Mouse (Mus musculus): Measurements from ENCODE around the gene Six5. TPM values are rescaled to one million over a fixed set of nuclear protein-coding genes. Genes with fewer than 3 reads are reported as not detected.

The Six5 gene
- total RNA-seq, 2 experiments from 2014 or later, result 12.3 to 17.3 TPM

DNA sequence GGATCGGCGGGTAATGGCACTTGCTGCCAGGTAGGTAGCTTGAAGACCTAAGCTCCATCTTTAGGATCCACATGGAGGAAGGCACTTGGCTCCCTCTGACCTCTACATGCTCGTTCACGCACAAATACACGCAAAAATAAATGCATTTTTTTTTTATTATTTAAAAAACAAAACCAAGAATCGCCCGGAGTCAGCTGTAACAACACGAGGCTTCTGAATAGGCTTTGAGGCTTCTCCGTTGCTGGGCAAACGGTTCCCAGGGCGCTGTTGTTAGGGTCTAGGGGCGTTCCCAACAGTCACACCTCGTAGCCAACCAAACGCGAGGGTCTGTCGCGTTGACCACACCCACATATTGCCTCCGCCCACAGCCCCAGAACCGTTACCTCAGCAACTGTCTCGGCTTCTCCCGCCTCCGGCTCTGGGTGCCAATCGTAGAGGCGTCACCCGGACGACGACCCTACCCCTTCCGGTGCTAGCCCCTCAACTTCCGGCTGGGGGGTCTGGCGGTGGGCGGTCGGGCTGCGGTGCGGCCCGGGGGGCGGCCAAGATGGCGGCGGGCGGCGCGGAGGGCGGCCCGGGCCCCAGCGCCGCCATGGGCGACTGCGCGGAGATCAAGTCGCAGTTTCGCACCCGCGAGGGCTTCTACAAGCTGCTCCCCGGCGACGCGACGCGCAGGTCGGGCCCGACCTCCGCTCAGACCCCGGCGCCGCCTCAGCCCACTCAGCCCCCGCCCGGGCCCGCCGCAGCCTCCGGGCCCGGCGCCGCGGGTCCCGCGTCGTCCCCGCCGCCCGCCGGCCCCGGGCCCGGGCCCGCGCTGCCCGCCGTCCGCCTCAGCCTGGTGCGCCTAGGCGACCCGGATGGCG lies 18.4 kb upstream of the Six5 start, which contains the start of gene Dmwd:
TSS of gene Dmwd (plus strand) at position 505 of the 863 bp plus-strand sequence.
- DNase-seq, result peak; percentile 96

DNA sequence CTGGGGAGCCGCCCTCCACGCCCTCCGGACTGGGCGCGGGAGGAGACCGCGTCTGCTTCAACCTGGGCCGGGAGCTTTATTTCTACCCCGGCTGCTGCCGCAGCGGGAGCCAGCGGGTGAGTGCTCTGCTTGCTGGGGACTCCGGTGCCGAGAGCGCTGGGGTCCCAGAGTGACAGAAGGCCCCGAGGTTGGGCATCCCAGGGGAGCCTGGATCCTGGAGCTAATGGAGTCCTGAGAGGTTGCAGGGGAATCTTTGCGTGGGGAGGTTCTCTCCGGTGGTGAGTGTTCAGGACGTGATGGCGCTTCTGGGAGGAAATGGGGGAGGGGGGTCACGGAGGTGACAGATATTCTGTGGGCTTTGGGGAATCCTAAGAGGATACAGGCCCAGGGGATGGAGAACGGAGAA lies 17.8 kb upstream of the Six5 start:
- DNase-seq, result peak; percentile 51

- no peak for DNase-seq
These were observed 16.6 kb upstream of the Six5 start for GRCm38 (mm10) chr7:19077761-19078160.

GRCm38 (mm10) chr7:19078732-19079131 lies 15.7 kb upstream of the Six5 start:
- DNase-seq, result no peak

DNA sequence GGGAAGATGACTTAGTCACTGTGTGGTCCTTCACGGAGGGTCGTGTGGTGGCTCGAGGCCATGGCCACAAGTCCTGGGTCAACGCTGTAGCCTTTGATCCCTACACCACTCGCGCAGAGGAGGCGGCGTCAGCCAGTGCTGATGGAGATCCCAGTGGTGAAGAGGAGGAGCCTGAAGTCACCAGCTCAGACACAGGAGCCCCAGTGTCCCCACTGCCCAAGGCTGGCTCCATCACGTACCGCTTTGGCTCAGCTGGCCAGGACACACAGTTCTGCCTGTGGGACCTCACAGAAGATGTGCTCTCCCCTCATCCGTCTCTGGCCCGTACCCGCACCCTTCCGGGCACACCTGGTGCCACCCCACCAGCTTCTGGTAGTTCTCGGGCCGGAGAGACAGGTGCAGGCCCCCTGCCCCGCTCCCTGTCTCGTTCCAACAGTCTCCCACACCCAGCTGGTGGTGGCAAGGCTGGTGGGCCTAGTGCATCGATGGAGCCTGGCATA lies 13.9 kb upstream of the Six5 start:
- DNase-seq, result no peak

DNA sequence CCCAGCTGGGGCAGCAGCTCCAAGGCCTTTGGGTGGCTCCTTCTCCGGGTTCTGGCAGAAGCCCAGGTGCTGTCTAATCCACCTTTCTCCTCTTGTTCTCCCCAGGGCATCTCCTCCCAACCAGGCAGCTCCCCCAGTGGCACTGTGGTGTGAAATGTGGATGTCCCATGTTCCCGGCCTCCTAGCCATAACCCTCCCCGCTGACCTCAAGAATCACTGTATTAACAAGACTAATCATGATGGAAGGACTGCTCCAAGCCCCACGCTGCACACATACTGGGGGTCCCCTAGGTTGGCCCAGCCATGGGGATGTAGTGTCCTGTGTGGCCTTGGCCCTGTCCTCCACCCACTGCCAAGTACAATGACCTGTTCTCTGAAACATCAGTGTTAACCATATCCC lies 12.2 kb upstream of the Six5 start:
- no peak for DNase-seq

DNA sequence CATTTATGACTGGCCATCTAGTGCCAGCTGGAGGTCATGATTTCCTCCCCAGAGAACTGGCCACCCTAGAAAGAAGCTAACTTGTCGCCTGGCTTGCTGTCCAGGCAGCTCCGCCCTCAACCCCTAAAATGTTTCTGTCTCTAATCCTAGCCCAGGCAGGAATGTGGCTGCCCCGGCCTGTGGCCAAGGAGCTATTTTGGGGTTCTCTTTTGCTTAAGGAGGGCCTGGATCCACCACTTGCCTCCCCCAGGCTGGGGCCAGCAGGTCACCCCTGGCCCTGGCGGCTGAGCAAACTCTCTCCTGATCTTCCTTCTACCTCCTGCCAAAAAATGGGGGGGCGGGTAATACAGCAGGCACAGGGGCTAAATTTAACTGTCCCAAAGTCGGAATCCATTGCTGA lies 11.3 kb upstream of the Six5 start:
- DNase-seq, result peak; percentile 48

DNA sequence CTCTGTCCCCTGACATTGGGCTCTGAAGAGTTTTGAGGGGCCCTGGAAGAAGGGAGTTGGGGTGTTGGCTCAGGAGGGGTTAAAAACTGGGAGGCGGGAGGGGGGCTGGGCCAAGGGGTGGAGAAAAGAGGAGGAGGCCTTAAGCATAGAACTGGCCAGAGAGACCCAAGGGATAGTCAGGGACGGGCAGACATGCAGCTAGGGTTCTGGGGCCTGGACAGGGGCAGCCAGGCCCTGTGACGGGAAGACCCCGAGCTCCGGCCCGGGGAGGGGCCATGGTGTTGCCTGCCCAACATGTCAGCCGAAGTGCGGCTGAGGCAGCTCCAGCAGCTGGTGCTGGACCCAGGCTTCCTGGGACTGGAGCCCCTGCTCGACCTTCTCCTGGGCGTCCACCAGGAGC lies 10.7 kb upstream of the Six5 start, which contains the start of gene Dmpk:
TSS of gene Dmpk (plus strand) at position 149 of the 400 bp plus-strand sequence.
- DNase-seq, result peak; percentile 77

DNA sequence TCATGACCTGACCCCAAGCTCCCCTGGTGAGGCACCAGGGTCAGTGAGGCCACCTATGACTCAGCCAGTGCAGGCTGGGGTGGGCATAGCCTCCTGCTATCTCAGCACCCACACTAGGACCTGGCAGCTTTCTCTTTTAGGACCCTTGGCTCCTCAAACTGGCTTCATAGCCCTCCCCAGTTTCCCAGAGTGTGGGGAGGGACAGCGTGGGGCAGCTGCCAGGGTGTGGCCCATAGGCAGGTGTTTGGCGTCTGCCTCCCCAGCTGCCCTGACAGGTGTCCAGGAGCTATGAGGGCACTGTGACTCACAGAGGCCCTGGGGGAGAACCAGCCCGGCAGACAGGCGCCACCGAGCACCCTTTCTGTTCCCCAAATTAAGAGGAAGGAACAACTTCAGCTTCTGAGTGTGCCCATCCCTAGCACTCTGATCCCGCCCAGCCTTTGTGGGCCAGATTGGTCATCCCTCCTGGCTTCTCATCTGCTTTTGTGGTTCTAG lies 10.1 kb upstream of the Six5 start:
- peak; percentile 50 for DNase-seq

DNA sequence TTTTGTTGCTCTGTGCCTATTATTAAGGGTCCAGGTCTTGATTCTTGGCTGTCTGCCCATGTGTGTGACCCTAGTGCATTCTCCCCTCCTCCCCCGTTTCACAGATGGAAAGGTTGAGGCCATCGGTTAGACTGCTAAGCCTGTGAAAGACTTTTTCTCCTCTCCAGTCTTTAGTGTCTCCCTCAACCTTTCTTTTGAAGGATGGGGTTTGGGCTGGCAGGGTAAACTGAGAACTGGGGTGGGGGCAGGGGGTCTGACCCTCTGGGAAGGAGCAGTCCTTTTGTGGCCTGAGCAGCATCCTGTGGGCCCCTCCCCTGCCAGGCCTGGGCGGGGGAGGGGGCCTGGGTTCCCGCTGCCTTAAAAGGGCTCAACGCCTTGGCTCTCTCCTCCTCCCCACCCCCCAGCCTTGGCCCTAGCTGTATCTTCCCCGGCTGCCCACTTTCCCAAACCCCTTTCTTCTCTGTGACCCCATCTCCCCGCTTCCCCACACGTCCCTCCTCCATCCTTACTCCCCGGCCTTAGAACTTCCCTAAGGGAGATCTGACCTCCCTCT lies 9.4 kb upstream of the Six5 start:
- DNase-seq, result no peak

GRCm38 (mm10) chr7:19085495-19085894 lies 8.9 kb upstream of the Six5 start:
- no peak for DNase-seq

DNA sequence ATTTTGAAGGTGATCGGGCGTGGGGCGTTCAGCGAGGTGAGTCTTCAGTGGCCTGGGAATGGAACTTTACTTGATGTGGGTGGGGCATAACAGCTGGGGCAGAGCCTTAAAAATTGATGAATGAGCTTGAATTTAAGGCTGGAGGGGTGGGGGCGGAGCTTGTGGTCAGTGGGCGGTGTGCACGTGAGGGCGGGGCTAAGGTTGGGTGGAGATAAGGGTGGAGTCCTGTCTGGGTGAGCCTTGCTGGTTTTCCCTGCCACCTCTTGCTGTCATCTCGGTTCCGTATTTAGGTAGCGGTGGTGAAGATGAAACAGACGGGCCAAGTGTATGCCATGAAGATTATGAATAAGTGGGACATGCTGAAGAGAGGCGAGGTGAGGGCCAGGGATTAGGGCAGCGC lies 8.4 kb upstream of the Six5 start:
- peak; percentile 85 for DNase-seq

GRCm38 (mm10) chr7:19086760-19087159 lies 7.6 kb upstream of the Six5 start:
- DNase-seq, result no peak

DNA sequence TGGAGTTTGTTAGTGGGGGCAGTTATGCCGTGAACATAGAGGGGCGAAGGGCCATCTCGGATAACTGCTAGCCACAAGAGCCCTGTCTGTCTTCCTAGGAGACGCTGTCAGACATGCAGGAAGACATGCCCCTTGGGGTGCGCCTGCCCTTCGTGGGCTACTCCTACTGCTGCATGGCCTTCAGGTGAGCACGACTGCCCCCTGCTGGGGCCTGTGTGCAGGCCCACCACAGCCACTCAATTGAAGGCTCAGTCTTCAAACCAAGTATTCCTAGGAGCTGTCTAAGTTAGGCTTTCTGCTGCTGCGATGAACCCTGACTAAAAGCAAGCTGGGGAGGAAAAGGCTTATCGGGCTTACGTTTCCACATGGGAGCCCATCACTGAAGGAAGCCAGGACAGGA lies 5.6 kb upstream of the Six5 start:
- DNase-seq, result peak; percentile 81

DNA sequence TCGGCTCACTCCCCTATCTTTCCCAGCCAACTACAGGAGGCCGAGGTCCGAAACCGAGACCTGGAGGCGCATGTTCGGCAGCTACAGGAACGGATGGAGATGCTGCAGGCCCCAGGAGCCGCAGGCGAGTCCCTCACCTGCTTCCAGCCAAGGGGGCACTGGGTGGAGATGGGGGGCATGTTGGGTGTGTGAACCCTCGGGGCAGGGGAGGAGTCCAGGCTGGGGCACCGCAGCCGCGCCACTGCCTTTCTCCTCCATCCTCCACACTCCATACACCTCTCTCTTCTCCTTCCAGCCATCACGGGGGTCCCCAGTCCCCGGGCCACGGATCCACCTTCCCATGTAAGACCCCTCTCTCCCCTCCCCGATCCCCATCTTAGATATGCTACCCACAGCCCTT lies 2.5 kb upstream of the Six5 start:
- no peak for DNase-seq

DNA sequence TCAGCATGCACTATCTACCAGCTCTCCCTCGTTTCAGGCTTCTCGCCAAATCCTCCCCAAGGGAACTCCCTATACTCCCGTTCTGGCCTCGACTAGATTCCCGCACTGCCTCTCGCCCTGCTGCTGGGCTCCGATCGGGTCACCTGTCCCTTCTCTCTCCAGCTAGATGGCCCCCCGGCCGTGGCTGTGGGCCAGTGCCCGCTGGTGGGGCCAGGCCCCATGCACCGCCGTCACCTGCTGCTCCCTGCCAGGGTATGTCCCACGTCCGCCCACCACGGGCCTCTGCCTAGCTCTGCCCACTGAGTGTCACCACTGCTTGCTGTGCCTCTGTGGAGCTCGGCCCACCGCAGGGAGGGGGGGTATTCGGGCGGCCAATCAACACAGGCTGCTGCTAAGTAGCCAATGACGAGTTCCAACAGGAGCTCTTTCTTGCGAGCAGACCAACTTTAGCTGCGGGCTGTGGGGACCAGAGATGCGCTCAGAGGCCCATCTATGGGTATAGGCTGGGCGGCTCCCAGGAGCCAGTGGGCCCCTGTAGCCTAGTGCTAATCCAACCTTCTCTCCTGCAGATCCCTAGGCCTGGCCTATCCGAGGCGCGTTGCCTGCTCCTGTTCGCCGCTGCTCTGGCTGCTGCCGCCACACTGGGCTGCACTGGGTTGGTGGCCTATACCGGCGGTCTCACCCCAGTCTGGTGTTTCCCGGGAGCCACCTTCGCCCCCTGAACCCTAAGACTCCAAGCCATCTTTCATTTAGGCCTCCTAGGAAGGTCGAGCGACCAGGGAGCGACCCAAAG lies 1.8 kb upstream of the Six5 start:
- DNase-seq, result peak; percentile 69

GRCm38 (mm10) chr7:19093174-19093521 lies 1.2 kb upstream of the Six5 start:
- peak; percentile 94 for DNase-seq

DNA sequence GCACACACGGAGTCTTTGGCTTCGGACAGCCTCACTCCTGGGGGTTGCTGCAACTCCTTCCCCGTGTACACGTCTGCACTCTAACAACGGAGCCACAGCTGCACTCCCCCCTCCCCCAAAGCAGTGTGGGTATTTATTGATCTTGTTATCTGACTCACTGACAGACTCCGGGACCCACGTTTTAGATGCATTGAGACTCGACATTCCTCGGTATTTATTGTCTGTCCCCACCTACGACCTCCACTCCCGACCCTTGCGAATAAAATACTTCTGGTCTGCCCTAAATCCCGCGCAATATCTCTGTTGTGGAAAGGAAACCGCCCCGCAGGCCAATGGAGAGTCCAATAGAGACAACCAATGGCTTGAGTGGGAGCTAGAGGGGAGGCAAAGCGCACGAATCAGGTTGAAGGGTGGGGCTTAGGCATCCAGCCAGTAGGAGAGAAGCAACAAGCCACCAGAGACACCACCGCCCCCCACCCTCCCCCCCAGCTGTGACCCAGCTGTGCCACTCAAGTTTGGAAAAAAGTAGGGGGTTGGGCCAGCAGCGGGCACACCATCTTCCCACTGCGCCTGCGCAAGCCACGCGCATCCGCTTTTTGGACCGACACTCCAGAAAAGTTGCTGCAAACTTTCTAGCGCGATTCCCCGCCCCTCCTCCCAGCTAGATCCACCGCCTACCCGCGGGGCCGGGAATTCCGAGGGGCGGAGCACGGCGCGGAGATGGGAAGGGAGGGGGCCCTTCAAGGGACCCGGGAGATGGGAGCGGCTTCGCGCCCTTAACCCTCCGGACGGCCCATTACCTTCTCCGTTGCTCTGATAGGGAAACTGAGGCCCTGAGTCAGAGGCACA lies 633 bp upstream of the Six5 start:
- DNase-seq, result peak; percentile 98

DNA sequence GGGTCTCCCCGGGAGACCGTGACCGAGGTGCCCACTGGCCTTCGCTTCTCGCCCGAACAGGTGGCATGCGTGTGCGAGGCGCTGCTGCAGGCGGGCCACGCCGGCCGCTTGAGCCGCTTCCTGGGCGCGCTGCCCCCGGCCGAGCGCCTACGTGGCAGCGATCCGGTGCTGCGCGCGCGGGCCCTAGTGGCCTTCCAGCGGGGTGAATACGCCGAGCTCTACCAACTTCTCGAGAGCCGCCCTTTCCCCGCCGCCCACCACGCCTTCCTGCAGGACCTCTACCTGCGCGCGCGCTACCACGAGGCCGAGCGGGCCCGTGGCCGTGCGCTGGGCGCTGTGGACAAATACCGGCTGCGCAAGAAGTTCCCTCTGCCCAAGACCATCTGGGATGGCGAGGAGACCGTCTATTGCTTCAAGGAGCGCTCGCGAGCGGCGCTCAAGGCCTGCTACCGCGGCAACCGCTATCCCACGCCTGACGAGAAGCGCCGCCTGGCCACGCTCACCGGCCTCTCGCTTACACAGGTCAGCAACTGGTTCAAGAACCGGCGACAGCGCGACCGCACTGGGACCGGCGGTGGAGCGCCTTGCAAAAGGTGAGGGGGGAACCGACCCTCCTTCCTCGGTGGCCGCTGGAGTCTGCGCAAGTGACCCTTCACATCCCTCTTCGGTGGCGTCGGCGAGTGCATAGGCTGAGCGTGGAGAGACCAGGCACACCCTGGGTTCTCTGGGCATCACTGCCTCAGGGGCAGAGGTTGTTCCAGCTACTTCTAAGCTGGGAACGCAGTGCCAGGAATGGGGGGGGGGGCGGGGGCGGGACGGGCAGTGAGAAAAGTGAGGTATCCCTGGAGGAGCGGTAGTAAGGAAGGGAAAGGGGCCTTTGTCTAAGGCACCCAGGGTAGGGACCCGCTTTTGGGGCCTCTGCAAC lies 694 bp downstream of the Six5 start:
- peak; percentile 73 for DNase-seq

DNA sequence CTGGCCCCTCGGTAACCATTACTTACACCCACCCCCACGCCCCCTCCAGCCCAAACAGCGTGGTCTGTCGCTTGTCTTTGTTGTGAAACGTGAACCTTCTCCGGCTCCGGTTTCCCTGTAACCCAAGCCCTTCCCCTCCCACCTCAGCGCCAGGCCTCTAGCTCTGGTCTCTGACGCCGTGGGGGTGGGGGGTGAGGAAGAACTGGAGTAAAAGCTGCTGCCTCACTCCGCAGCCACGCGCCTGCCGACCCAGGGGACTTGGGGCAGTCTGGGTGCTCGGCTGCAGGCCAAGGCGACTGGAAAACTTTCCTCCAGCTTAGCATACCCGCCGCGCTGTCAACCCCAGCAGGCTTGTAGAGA lies 1.3 kb downstream of the Six5 start:
- DNase-seq, result peak; percentile 89
